Mouse (Mus musculus) lung, adult 18-20 months (tissue): ENCODE results near the gene Lrrc73.

Experiments
- DNase-seq, 2 experiments: peaks; one replicate each; pipeline ENCODE4 v3.0.0; 2022; ENCODE audit warnings: mixed read lengths in 2 of 2

Gene Lrrc73

GRCm38 (mm10) chr17:46253452-46254084, at the start of gene Lrrc73:
Lrrc73 (plus strand) TSS chr17:46253531.
- DNase-seq, result peak; percentile 89 to 93

- DNase-seq, result no peak
Observed at GRCm38 (mm10) chr17:46206676-46207075, 46.7 kb upstream of the Lrrc73 start.

GRCm38 (mm10) chr17:46210550-46210949, 42.8 kb upstream of the Lrrc73 start:
- DNase-seq, result no peak

- DNase-seq, result no peak
Observed at GRCm38 (mm10) chr17:46221601-46222000, 31.7 kb upstream of the Lrrc73 start.

- no peak for DNase-seq
Observed at GRCm38 (mm10) chr17:46227576-46227975, 25.8 kb upstream of the Lrrc73 start.

- no peak for DNase-seq
Observed at GRCm38 (mm10) chr17:46236067-46236466, 17.3 kb upstream of the Lrrc73 start.

- DNase-seq, result no peak
Observed at GRCm38 (mm10) chr17:46237079-46237478, 16.3 kb upstream of the Lrrc73 start.

GRCm38 (mm10) chr17:46237480-46237879, 15.9 kb upstream of the Lrrc73 start:
- no peak for DNase-seq

GRCm38 (mm10) chr17:46239516-46240114, 13.7 kb upstream of the Lrrc73 start:
- no peak for DNase-seq

- DNase-seq, result peak in 1 of 2 experiments; percentile 40
Observed at GRCm38 (mm10) chr17:46241471-46241870, 11.9 kb upstream of the Lrrc73 start.

GRCm38 (mm10) chr17:46242274-46242673, 11.1 kb upstream of the Lrrc73 start:
- peak in 1 of 2 experiments; percentile 54 for DNase-seq

GRCm38 (mm10) chr17:46242993-46243392, 10.3 kb upstream of the Lrrc73 start:
- peak; percentile 79 to 86 for DNase-seq

- no peak for DNase-seq
Observed at GRCm38 (mm10) chr17:46243624-46244023, 9.7 kb upstream of the Lrrc73 start.

GRCm38 (mm10) chr17:46244579-46244978, 8.8 kb upstream of the Lrrc73 start:
- peak; percentile 81 to 87 for DNase-seq

- peak; percentile 97 for DNase-seq
Observed at GRCm38 (mm10) chr17:46247512-46248188, 5.7 kb upstream of the Lrrc73 start, which contains the start of the genes Polr1c and Yipf3. Polr1c (minus strand) TSS chr17:46248054. Yipf3 (plus strand) TSS chr17:46248080.

- DNase-seq, result no peak
Observed at GRCm38 (mm10) chr17:46248189-46248522, 5.2 kb upstream of the Lrrc73 start.

GRCm38 (mm10) chr17:46251174-46251573, 2.2 kb upstream of the Lrrc73 start:
- no peak for DNase-seq

- DNase-seq, result no peak
Observed at GRCm38 (mm10) chr17:46252571-46253451, 520 bp upstream of the Lrrc73 start.

GRCm38 (mm10) chr17:46254106-46254505, 775 bp downstream of the Lrrc73 start:
- DNase-seq, result no peak

GRCm38 (mm10) chr17:46255147-46255546, 1.8 kb downstream of the Lrrc73 start:
- no peak for DNase-seq

GRCm38 (mm10) chr17:46258279-46259053, 5.1 kb downstream of the Lrrc73 start:
- no peak for DNase-seq

- no peak for DNase-seq
Observed at GRCm38 (mm10) chr17:46259675-46260074, 6.3 kb downstream of the Lrrc73 start.
